Mouse (Mus musculus) CH12.LX (cell line): ENCODE results near the gene Wdr63. TPM values are rescaled to one million over a fixed set of nuclear protein-coding genes. Genes with fewer than 3 reads are reported as not detected.
A peak's percentile ranks its signal among the peaks of the same experiment; 100 is the strongest.

Experiments
- DNase-seq: peaks from one replicate; pipeline ENCODE4 v3.0.0-alpha.2; 2013; ENCODE audit errors: extremely low read depth
- H3K27ac ChIP-seq: 2 replicates; pipeline ENCODE4 v1.5.1; 2012; ENCODE audit warnings: low read depth, mild to moderate bottlenecking, control low read depth, moderate library complexity; ENCODE audit not compliant: insufficient read depth
- H3K27me3 ChIP-seq: replicated peaks from 2 replicates; pipeline ENCODE3; 2012; ENCODE audit warnings: inconsistent platforms
- H3K36me3 ChIP-seq, 2 experiments: replicated peaks in 1 of 2; 2 replicates each; pipeline versions ENCODE3 to v1.6.1; 2012; ENCODE audit warnings: inconsistent platforms in 1 of 2, low read length in 1 of 2, mild to moderate bottlenecking in 1 of 2, mixed read lengths in 1 of 2, moderate library complexity in 1 of 2; ENCODE audit not compliant: control insufficient read depth in 1 of 2, insufficient read depth in 1 of 2
- H3K4me1 ChIP-seq, 2 experiments: 2 replicates each; pipeline ENCODE4 v1.6.1; 2012; ENCODE audit warnings: inconsistent platforms in 1 of 2, moderate library complexity in 1 of 2; ENCODE audit not compliant: insufficient read depth in 2 of 2, control insufficient read depth in 1 of 2
- H3K4me2 ChIP-seq: 2 replicates; pipeline ENCODE4 v1.6.1; 2012; ENCODE audit warnings: low read depth, mild to moderate bottlenecking, control low read depth; ENCODE audit not compliant: poor library complexity, insufficient read depth, severe bottlenecking
- H3K4me3 ChIP-seq, 3 experiments: fragments of 150-350 bp in 1 of 3; sonication (generic) in 1 of 3; replicated peaks in 1 of 3; 2 replicates each; pipeline versions ENCODE3 to v1.5.1; 2011 to 2012; ENCODE audit warnings: low read depth in 2 of 3, low read length in 2 of 3, mild to moderate bottlenecking in 2 of 3, moderate library complexity in 2 of 3, control low read depth in 1 of 3, improper control_type of control experiment in 1 of 3, inconsistent platforms in 1 of 3, mixed read lengths in 1 of 3; ENCODE audit not compliant: poor library complexity in 1 of 3
- H3K79me2 ChIP-seq: replicated peaks from 2 replicates; pipeline ENCODE4 v1.6.1; 2012; ENCODE audit warnings: mild to moderate bottlenecking, moderate library complexity; ENCODE audit not compliant: control insufficient read depth, poor library complexity, insufficient read depth, severe bottlenecking; ENCODE audit errors: extremely low read depth
- H3K9ac ChIP-seq: 2 replicates; pipeline ENCODE4 v1.6.1; 2012; ENCODE audit warnings: low read depth, mild to moderate bottlenecking, control low read depth, moderate library complexity; ENCODE audit not compliant: insufficient read depth
- H3K9me3 ChIP-seq: replicated peaks from 2 replicates; pipeline ENCODE3; 2012; ENCODE audit warnings: low read length, inconsistent platforms, mixed read lengths
- BHLHE40 ChIP-seq: IDR thresholded peaks from 2 replicates; pipeline ENCODE4 v1.6.1; 2011; ENCODE audit warnings: mild to moderate bottlenecking, low read depth, low read length, improper control_type of control experiment
- CHD1 ChIP-seq: IDR thresholded peaks from 2 replicates; pipeline ENCODE4 v1.6.1; 2012; ENCODE audit warnings: low read depth, low read length, improper control_type of control experiment, inconsistent platforms
- CHD2 ChIP-seq: IDR thresholded peaks from 2 replicates; pipeline ENCODE4 v1.6.1; 2011; ENCODE audit warnings: low read length, improper control_type of control experiment
- E2F4 ChIP-seq: IDR thresholded peaks from 2 replicates; pipeline ENCODE4 v1.6.1; 2011; ENCODE audit warnings: low read depth, low read length, improper control_type of control experiment; ENCODE audit not compliant: insufficient replicate concordance
- EP300 ChIP-seq: IDR thresholded peaks from 2 replicates; pipeline ENCODE4 v1.6.1; 2011; ENCODE audit warnings: low read length, improper control_type of control experiment
- GABPA ChIP-seq: IDR thresholded peaks from 2 replicates; pipeline ENCODE4 v1.6.1; 2012; ENCODE audit warnings: low read depth, low read length, improper control_type of control experiment, inconsistent platforms; ENCODE audit not compliant: insufficient replicate concordance
- HCFC1 ChIP-seq: IDR thresholded peaks from 2 replicates; pipeline ENCODE4 v1.6.1; 2012; ENCODE audit warnings: low read depth, mild to moderate bottlenecking, inconsistent platforms, low read length, improper control_type of control experiment
- IRF4 ChIP-seq: IDR thresholded peaks from 2 replicates; pipeline ENCODE4 v1.6.1; 2014; ENCODE audit warnings: low read depth, mild to moderate bottlenecking, inconsistent platforms, low read length, improper control_type of control experiment
- JUN ChIP-seq: IDR thresholded peaks from 2 replicates; pipeline ENCODE4 v1.6.1; 2011; ENCODE audit warnings: low read depth, mild to moderate bottlenecking, low read length, improper control_type of control experiment, moderate library complexity; ENCODE audit not compliant: insufficient read depth
- JUND ChIP-seq: conservative IDR thresholded peaks from 2 replicates; pipeline ENCODE4 v1.6.1; 2011; ENCODE audit warnings: low read depth, low read length, improper control_type of control experiment
- KAT2A ChIP-seq: IDR thresholded peaks from 2 replicates; pipeline ENCODE4 v1.6.1; 2012; ENCODE audit warnings: low read length, improper control_type of control experiment, inconsistent platforms; ENCODE audit not compliant: insufficient replicate concordance
- MAFK ChIP-seq: IDR thresholded peaks from 2 replicates; pipeline ENCODE4 v1.6.1; 2011; ENCODE audit warnings: low read length, improper control_type of control experiment; ENCODE audit not compliant: insufficient replicate concordance
- MAX ChIP-seq: IDR thresholded peaks from 2 replicates; pipeline ENCODE4 v1.6.1; 2011; ENCODE audit warnings: low read length, improper control_type of control experiment
- MAZ ChIP-seq: IDR thresholded peaks from 2 replicates; pipeline ENCODE4 v1.6.1; 2012; ENCODE audit warnings: low read depth, mild to moderate bottlenecking, inconsistent platforms, low read length, improper control_type of control experiment, moderate library complexity
- MEF2A ChIP-seq: IDR thresholded peaks from 2 replicates; pipeline ENCODE4 v1.6.1; 2014; ENCODE audit warnings: low read depth, mild to moderate bottlenecking, inconsistent platforms, low read length, improper control_type of control experiment, borderline replicate concordance
- MXI1 ChIP-seq: IDR thresholded peaks from 2 replicates; pipeline ENCODE4 v1.6.1; 2011; ENCODE audit warnings: mild to moderate bottlenecking, low read depth, low read length, improper control_type of control experiment
- NRF1 ChIP-seq: IDR thresholded peaks from 2 replicates; pipeline ENCODE4 v1.6.1; 2014; ENCODE audit warnings: low read depth, mild to moderate bottlenecking, inconsistent platforms, low read length, improper control_type of control experiment, moderate library complexity
- PAX5 ChIP-seq: IDR thresholded peaks from 2 replicates; pipeline ENCODE4 v1.6.1; 2012; ENCODE audit warnings: low read length, inconsistent platforms, mixed read lengths
- POLR2A ChIP-seq: IDR thresholded peaks from 2 replicates; pipeline ENCODE4 v1.6.1; 2011; ENCODE audit warnings: low read depth, mild to moderate bottlenecking, improper control_type of control experiment, low read length
- RAD21 ChIP-seq: IDR thresholded peaks from 2 replicates; pipeline ENCODE4 v1.6.1; 2011; ENCODE audit warnings: low read depth, mild to moderate bottlenecking, low read length, improper control_type of control experiment, moderate library complexity
- RCOR1 ChIP-seq: conservative IDR thresholded peaks from 2 replicates; pipeline ENCODE4 v1.6.1; 2012; ENCODE audit warnings: low read depth, mild to moderate bottlenecking, inconsistent platforms, low read length, improper control_type of control experiment
- SIN3A ChIP-seq: IDR thresholded peaks from 2 replicates; pipeline ENCODE4 v1.6.1; 2012; ENCODE audit warnings: low read length, improper control_type of control experiment, inconsistent platforms
- SMC3 ChIP-seq: IDR thresholded peaks from 2 replicates; pipeline ENCODE4 v1.6.1; 2011; ENCODE audit warnings: low read depth, low read length, improper control_type of control experiment
- TBP ChIP-seq: conservative IDR thresholded peaks from 2 replicates; pipeline ENCODE4 v1.6.1; 2011; ENCODE audit warnings: low read depth, low read length, improper control_type of control experiment
- UBTF ChIP-seq: IDR thresholded peaks from 2 replicates; pipeline ENCODE4 v1.6.1; 2012; ENCODE audit warnings: low read depth, mild to moderate bottlenecking, inconsistent platforms, low read length, improper control_type of control experiment, moderate library complexity
- USF1 ChIP-seq: IDR thresholded peaks from 2 replicates; pipeline ENCODE4 v1.6.1; 2014; ENCODE audit warnings: low read depth, mild to moderate bottlenecking, inconsistent platforms, low read length, improper control_type of control experiment
- USF2 ChIP-seq: conservative IDR thresholded peaks from 2 replicates; pipeline ENCODE4 v1.6.1; 2011; ENCODE audit warnings: low read depth, low read length, improper control_type of control experiment
- ZC3H11A ChIP-seq: IDR thresholded peaks from 2 replicates; pipeline ENCODE4 v1.6.1; 2012; ENCODE audit warnings: low read depth, mild to moderate bottlenecking, inconsistent platforms, low read length, improper control_type of control experiment
- ZMIZ1 ChIP-seq: IDR thresholded peaks from 2 replicates; pipeline ENCODE4 v1.6.1; 2012; ENCODE audit warnings: low read depth, mild to moderate bottlenecking, inconsistent platforms, low read length, improper control_type of control experiment
- ZNF384 ChIP-seq: IDR thresholded peaks from 2 replicates; pipeline ENCODE4 v1.6.1; 2012; ENCODE audit warnings: low read depth, low read length, improper control_type of control experiment, inconsistent platforms
- dilution Hi-C: fragments of 300-500 bp; cut with MboI; formaldehyde crosslinking; loops from 2 replicates; pipeline ENCODE4 v1.14.3; 2020; ENCODE audit warnings: low sequenced_read_pairs; ENCODE audit not compliant: extremely low pct_unique_long_range_greater_than_20kb, extremely low pct_ligation_motif_present
- in situ Hi-C: fragments of 300-500 bp; cut with MboI; formaldehyde crosslinking; loops from 3 replicates; pipeline ENCODE4 v1.14.3; 2019; ENCODE audit warnings: low sequenced_read_pairs, low pct_ligation_motif_present, low pct_unique_long_range_greater_than_20kb, mixed read lengths
- polyA plus RNA-seq: library from polyadenylated mRNA; unstranded; fragments of >175 nt; gene quantifications from 2 replicates; pipeline ENCODE4 v1.2.1, GENCODE M21; 2012; ENCODE audit warnings: low read depth; ENCODE audit not compliant: insufficient read length
- total RNA-seq, 2 experiments: library from RNA; depleted of rRNA; stranded (reverse); fragments of 300-350 nt in 1 of 2; fragments of >200 nt in 1 of 2; gene quantifications; 2 replicates each; pipeline ENCODE4 v1.2.3; 2012 to 2014

Wdr63 gene
- total RNA-seq (2012; rRNA removed) (not detected in 2 replicates), total RNA-seq (2014; rRNA removed) (not detected in 2 replicates), polyA plus RNA-seq (not detected in 2 replicates)

DNA sequence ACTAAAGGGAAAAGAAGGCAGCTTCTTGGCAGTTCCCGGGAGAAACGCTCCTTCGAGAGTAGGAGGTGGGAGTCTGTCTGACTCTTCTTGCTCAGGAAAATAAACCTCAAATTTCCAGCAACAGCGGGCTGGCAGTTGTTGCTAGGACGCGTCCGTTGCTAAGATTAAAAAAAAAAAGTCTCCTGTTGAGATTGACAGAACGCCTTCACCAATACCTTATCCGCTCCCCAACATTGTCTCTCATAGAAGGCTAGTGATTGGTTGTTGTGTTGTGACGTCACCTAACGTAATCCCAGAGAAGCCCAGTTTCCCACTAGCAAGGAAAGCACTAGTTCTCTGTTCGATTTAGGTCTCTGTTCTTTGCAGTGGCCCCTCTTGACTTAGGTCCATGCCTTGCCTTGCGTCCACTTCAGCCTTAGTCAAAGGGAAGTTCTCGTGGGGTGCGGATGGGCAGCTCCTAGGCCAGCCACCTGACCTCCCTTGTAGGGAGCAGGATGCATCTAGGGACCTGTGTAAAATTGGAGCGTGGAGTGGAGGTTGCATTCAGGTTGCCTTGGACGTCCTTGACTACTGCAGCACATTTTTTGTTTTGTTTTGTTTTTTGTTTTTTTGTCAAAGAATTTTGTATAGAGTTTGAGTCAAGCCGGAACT lies at the start of gene Wdr63:
TSS of gene Wdr63 (minus strand) at position 210 of the 651 bp plus-strand sequence.
- H3K79me2 ChIP-seq, result no peaks in the 10 kb centered on the region
- H3K27me3 ChIP-seq, result no peaks in the 10 kb centered on the region
- peaks cover 13% of the 10 kb centered on the region for H3K9me3 ChIP-seq
- peak within 1 kb of the TSS in 2 of 3 experiments; percentile 15 to 51 for H3K4me3 ChIP-seq
- H3K9ac ChIP-seq, result peak within 1 kb of the TSS; percentile 17; the same call in 1 of the 2 replicates
- H3K4me1 ChIP-seq, result peaks cover 6 to 15% of the 10 kb centered on the region in 2 experiments
- peak; percentile 29; the same call in 1 of the 2 replicates for TF ChIP-seq IRF4
- no peak for TF ChIP-seq CHD1
- TF ChIP-seq CHD2, result peak; percentile 92
- TF ChIP-seq ZNF384, result peak; percentile 99
- peak; percentile 95 for TF ChIP-seq SIN3A
- TF ChIP-seq USF2, result 0 out of 2 replicates have a peak, but pooled peaks have one; percentile 4
- TF ChIP-seq MAZ, result no peak
- TF ChIP-seq MAX, result no peak
- TF ChIP-seq JUN, result peak; percentile 41; the same call in 1 of the 2 replicates
- no peak for TF ChIP-seq HCFC1
- TF ChIP-seq BHLHE40, result no peak
- TF ChIP-seq TBP, result no peak; the same call in 1 of the 2 replicates
- TF ChIP-seq E2F4, result no peak
- no peak for TF ChIP-seq MEF2A
- peak; percentile 75 for TF ChIP-seq JUND
- peak; percentile 88 for TF ChIP-seq MXI1
- TF ChIP-seq, all 38 proteins: peak for 8
- dilution Hi-C loops, result no loop called here
- in situ Hi-C loops, result no loop called here
- DNase-seq, result no peak
- H3K4me2 ChIP-seq, result peak within 1 kb of the TSS; percentile 99
- H3K27ac ChIP-seq, result no peak within 1 kb of the TSS
- H3K36me3 ChIP-seq, result no peaks in the 10 kb centered on the region

DNA sequence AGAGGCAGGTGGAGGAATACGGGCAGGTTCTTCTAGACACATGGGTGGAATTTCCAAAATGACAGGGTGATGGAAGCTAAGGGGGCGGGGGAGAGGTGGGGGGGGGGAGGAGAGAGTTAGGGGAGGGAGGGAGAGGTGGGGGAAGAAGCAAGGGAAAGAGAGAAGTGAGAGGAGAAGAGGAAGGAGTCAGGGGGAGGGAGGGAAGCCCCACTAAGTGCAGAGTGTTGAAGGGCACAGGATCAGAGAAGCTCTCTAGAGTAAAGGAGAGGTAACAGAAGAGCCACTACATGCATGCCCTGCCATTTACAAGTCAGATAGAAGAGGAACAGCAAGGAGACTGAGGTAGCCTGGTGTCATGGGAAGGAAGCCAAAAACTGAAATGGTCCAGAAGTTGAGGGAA lies 48.9 kb upstream of the Wdr63 start:
- Histone ChIP-seq H3K9ac (peak overlapping the region; percentile 16), H3K4me3 (peak overlapping the region in 2 of 3 experiments; percentile 4 to 10), H3K4me1 (peaks cover 22 to 77% of the 10 kb centered on the region in 2 experiments), H3K27ac (peak overlapping the region; percentile 89), H3K36me3 (peaks cover 9 to 27% of the 10 kb centered on the region in 2 experiments), H3K27me3 (no peaks in the 10 kb centered on the region), H3K4me2 (peak overlapping the region; percentile 40), H3K9me3 (peaks cover 8% of the 10 kb centered on the region), H3K79me2 (peaks cover 36% of the 10 kb centered on the region)
- DNase-seq, result peak; percentile 40
- in situ Hi-C loops, result no loop called here
- dilution Hi-C loops, result no loop called here
- TF ChIP-seq JUND (no peak), USF2 (no peak), SIN3A (no peak), MAZ (peak; percentile 58), NRF1 (no peak), MAFK (no peak), UBTF (no peak), EP300 (peak; percentile 33; the same call in 1 of the 2 replicates), PAX5 (no peak), ZMIZ1 (no peak), GABPA (no peak), MAX (no peak), ZNF384 (no peak), CHD2 (peak; percentile 18; the same call in 1 of the 2 replicates), KAT2A (no peak), ZC3H11A (no peak), USF1 (no peak), JUN (no peak), POLR2A (no peak), RAD21 (no peak), SMC3 (peak; percentile 0; the same call in 1 of the 2 replicates), RCOR1 (no peak; the same call in 1 of the 2 replicates)
